Mouse (Mus musculus) forebrain, embryonic 10.5 days (tissue): ENCODE results near the gene Sox6. TPM values are rescaled to one million over a fixed set of nuclear protein-coding genes. Genes with fewer than 3 reads are reported as not detected.

ENCODE experiments used
- DNase-seq: peaks from one replicate; pipeline ENCODE4 v3.0.0-alpha.2; 2017; ENCODE audit warnings: low spot score; ENCODE audit errors: extremely low spot score
- H3K27ac ChIP-seq: fragments of 300-500 bp; sonication (generic); 2 replicates; pipeline ENCODE4 v1.5.1; 2016; ENCODE audit warnings: mild to moderate bottlenecking
- H3K27me3 ChIP-seq: fragments of 300-500 bp; sonication (generic); 2 replicates; pipeline ENCODE4 v1.6.1; 2016; ENCODE audit warnings: mild to moderate bottlenecking; ENCODE audit not compliant: poor library complexity, severe bottlenecking
- H3K36me3 ChIP-seq: fragments of 300-500 bp; sonication (generic); replicated peaks from 2 replicates; pipeline ENCODE4 v1.6.1; 2016; ENCODE audit warnings: mild to moderate bottlenecking, moderate library complexity
- H3K4me1 ChIP-seq: fragments of 300-500 bp; sonication (generic); 2 replicates; pipeline ENCODE4 v1.6.1; 2016
- H3K4me3 ChIP-seq: fragments of 300-500 bp; sonication (generic); 2 replicates; pipeline ENCODE4 v1.5.1; 2016; ENCODE audit warnings: mild to moderate bottlenecking, moderate library complexity
- H3K9me3 ChIP-seq: fragments of 300-500 bp; sonication (generic); 2 replicates; pipeline ENCODE4 v1.6.1; 2016; ENCODE audit warnings: mild to moderate bottlenecking, moderate library complexity
- WGBS: fragments of 180-500 bp; shearing (Covaris S2); methylation state at CpG from one replicate; pipeline ENCODE4 v1.1.7; 2016; 5-methylcytosine and 5-hydroxymethylcytosine counted together
- polyA plus RNA-seq: library from polyadenylated mRNA; unstranded; fragments of >200 nt; fragmentation: Nextera tagmentation; extraction: Ambion mirVana; gene quantifications from 2 replicates; pipeline ENCODE4 v1.2.1, GENCODE M21; 2016

Sox6 gene
- polyA plus RNA-seq, 1 experiment from 2014 or later = 77.3 TPM

DNA sequence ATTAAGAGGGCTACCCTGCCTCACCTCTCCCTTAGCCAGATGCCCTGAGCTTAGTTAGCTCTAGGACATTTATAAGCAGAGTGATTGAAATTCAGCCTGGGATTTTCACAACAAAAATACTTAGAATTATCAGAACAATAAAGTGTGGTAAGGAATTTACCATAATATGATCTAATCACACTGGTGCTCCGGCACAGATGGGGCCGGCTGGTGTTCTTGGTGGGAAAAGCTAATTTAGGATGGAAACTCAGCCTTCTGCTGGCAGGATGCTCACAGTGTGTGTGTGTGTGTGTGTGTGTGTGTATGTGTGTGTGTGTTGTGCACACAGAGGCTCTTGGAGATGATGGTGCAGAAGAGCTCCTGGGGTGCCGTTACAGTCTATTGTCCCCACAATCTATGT lies 501.0 kb downstream of the Sox6 start:
- Histone ChIP-seq H3K9me3 (no peaks in the 10 kb centered on the region), H3K4me1 (peaks cover 27% of the 10 kb centered on the region), H3K27me3 (no peaks in the 10 kb centered on the region), H3K4me3 (no peak overlapping the region), H3K36me3 (peaks cover 24% of the 10 kb centered on the region), H3K27ac (no peak overlapping the region)
- DNase-seq = no peak
- 95% methylated on average over 3 of the region's 3 CpGs for WGBS

- H3K4me3 ChIP-seq = no peak overlapping the region
- H3K27ac ChIP-seq = no peak overlapping the region
- H3K9me3 ChIP-seq = no peaks in the 10 kb centered on the region
- DNase-seq = no peak
- WGBS = 83% methylated on average over 2 of the region's 3 CpGs
- H3K4me1 ChIP-seq = peaks cover 25% of the 10 kb centered on the region
- H3K36me3 ChIP-seq = peaks cover 14% of the 10 kb centered on the region
- H3K27me3 ChIP-seq = no peaks in the 10 kb centered on the region
These were observed 502.1 kb downstream of the Sox6 start for GRCm38 (mm10) chr7:115536521-115536920.

- 82% methylated on average over 1 of the region's 1 CpGs for WGBS
- H3K9me3 ChIP-seq = no peaks in the 10 kb centered on the region
- H3K36me3 ChIP-seq = peaks cover 6% of the 10 kb centered on the region; the same call in 1 of the 2 replicates
- H3K27me3 ChIP-seq = no peaks in the 10 kb centered on the region
- peaks cover 13% of the 10 kb centered on the region for H3K4me1 ChIP-seq
- no peak overlapping the region for H3K4me3 ChIP-seq
- DNase-seq = no peak
- H3K27ac ChIP-seq = no peak overlapping the region
These were observed 506.7 kb downstream of the Sox6 start for GRCm38 (mm10) chr7:115531875-115532274.

- Histone ChIP-seq H3K36me3 (peaks cover 6% of the 10 kb centered on the region; the same call in 1 of the 2 replicates), H3K27ac (no peak overlapping the region), H3K27me3 (no peaks in the 10 kb centered on the region), H3K9me3 (no peaks in the 10 kb centered on the region), H3K4me1 (peaks cover 15% of the 10 kb centered on the region), H3K4me3 (no peak overlapping the region)
- DNase-seq = no peak
- whole genome bisulfite sequencing = 67% methylated on average over 2 of the region's 2 CpGs
These were observed 507.4 kb downstream of the Sox6 start for GRCm38 (mm10) chr7:115531217-115531616.

- H3K27me3 ChIP-seq = no peaks in the 10 kb centered on the region
- H3K9me3 ChIP-seq = no peaks in the 10 kb centered on the region
- no peak overlapping the region for H3K27ac ChIP-seq
- 89% methylated on average over 1 of the region's 1 CpGs for WGBS
- no peak for DNase-seq
- H3K4me1 ChIP-seq = peaks cover 10% of the 10 kb centered on the region
- peaks cover 3% of the 10 kb centered on the region for H3K36me3 ChIP-seq
- H3K4me3 ChIP-seq = no peak overlapping the region
These were observed 520.9 kb downstream of the Sox6 start for GRCm38 (mm10) chr7:115517701-115518100.

DNA sequence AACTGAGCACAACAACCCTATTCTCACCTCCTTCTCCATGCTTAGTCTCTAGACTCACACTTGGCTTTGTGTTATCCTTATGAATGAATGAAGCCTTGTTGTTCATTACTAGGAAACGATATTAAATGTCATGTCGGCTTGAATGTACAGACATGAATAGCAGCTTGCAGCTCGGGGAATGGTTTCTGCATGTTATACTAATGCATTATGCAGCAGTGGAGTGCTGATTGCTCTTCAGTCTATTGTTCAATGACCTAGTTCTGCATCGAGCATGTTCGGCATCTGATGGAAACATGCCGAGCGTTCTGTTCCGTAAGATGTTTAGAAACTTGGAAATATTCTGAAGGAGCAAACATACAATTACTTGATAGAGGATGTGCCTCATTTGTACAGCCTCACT lies 524.9 kb downstream of the Sox6 start:
- Histone ChIP-seq H3K4me1 (peaks cover 37% of the 10 kb centered on the region), H3K36me3 (peaks cover 13% of the 10 kb centered on the region), H3K27me3 (no peaks in the 10 kb centered on the region), H3K27ac (no peak overlapping the region), H3K4me3 (no peak overlapping the region), H3K9me3 (no peaks in the 10 kb centered on the region)
- no peak for DNase-seq
- WGBS = 92% methylated on average over 8 of the region's 8 CpGs

- no peak for DNase-seq
- Histone ChIP-seq H3K4me3 (no peak overlapping the region), H3K9me3 (no peaks in the 10 kb centered on the region), H3K27ac (no peak overlapping the region), H3K36me3 (peaks cover 13% of the 10 kb centered on the region), H3K27me3 (0 out of 2 replicates have a peak, but pooled peaks cover 7% of the 10 kb centered on the region), H3K4me1 (peaks cover 49% of the 10 kb centered on the region)
- WGBS = 75% methylated on average over 10 of the region's 10 CpGs
These were observed 526.8 kb downstream of the Sox6 start for GRCm38 (mm10) chr7:115511777-115512176.

DNA sequence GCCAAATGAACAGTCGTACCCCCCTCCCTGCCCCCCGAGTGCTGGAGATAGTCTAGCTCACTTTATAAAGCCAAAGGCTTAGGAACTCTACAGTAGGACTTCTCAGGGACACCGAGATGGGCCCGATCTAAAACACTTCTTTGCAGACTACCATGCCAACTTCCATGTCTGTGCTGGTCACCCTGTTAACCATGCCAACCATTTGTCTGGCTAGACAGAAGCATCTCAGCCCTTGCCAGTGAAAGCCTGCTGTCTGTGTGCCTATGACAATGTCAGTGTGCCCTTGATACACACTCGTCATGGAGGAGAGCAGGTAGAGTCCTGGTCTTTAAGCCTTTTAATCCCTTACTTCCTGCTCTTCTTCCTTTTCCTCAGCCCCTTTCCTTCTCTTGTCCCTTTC lies 527.5 kb downstream of the Sox6 start:
- peaks cover 52% of the 10 kb centered on the region for H3K4me1 ChIP-seq
- DNase-seq = no peak
- no peak overlapping the region for H3K4me3 ChIP-seq
- H3K27me3 ChIP-seq = 0 out of 2 replicates have a peak, but pooled peaks cover 10% of the 10 kb centered on the region
- no peak overlapping the region for H3K27ac ChIP-seq
- peaks cover 13% of the 10 kb centered on the region for H3K36me3 ChIP-seq
- H3K9me3 ChIP-seq = no peaks in the 10 kb centered on the region
- 89% methylated on average over 5 of the region's 5 CpGs for WGBS

DNA sequence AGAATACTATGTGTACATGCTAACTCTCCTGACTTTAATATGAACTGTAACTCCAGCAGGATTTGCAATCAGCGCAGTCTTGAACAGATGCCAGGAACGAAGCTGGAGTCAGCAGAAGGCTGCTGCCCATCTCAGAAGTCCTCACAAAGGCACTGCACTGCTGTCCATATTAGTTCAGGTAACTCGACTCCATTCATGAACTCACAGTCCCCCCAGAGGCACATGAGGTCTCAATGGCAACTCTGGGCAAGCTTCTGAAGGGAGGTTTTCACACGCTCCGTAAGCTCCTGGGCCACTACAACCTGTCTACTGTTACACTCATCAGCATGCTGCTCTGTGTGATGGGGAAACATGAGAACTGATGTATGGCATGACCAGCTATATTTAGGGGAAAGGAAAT lies 528.6 kb downstream of the Sox6 start:
- 0 out of 2 replicates have a peak overlapping the region, but pooled peaks have one; percentile 30 for H3K27ac ChIP-seq
- 59% methylated on average over 5 of the region's 5 CpGs for WGBS
- H3K36me3 ChIP-seq = peaks cover 15% of the 10 kb centered on the region
- peaks cover 52% of the 10 kb centered on the region for H3K4me1 ChIP-seq
- H3K27me3 ChIP-seq = peaks cover 19% of the 10 kb centered on the region; the same call in 1 of the 2 replicates
- no peak for DNase-seq
- H3K9me3 ChIP-seq = no peaks in the 10 kb centered on the region
- H3K4me3 ChIP-seq = no peak overlapping the region

GRCm38 (mm10) chr7:115506385-115506784 lies 532.2 kb downstream of the Sox6 start:
- DNase-seq = no peak
- Histone ChIP-seq H3K4me1 (peaks cover 52% of the 10 kb centered on the region), H3K27ac (no peak overlapping the region), H3K27me3 (peaks cover 40% of the 10 kb centered on the region), H3K4me3 (no peak overlapping the region), H3K36me3 (peaks cover 4% of the 10 kb centered on the region; the same call in 1 of the 2 replicates), H3K9me3 (no peaks in the 10 kb centered on the region)
- WGBS = 90% methylated on average over 6 of the region's 6 CpGs

DNA sequence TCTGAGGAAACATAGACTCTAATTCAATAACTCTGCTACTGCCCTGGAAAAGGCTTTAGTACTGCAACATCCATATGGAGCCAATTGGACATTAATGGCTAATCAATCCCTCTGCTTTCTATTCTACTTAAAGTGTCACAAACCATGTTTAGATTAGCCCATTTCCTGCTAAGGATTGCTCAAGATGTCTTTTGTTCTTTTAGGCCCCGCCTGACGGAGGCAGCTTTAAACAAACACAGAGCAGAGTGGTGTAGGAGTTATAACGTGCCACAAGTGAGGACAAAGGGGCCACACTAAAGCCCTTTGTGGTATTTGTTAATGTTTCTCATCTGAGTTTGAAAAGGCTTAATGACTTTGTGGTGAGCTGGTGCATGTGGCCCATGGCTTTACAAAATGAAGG lies 537.1 kb downstream of the Sox6 start:
- no peak for DNase-seq
- WGBS = 5% methylated on average over 3 of the region's 3 CpGs
- H3K27me3 ChIP-seq = peaks cover 48% of the 10 kb centered on the region
- peak overlapping the region; percentile 2; the same call in 1 of the 2 replicates for H3K27ac ChIP-seq
- H3K4me3 ChIP-seq = no peak overlapping the region
- H3K4me1 ChIP-seq = peaks cover 46% of the 10 kb centered on the region
- H3K9me3 ChIP-seq = no peaks in the 10 kb centered on the region
- H3K36me3 ChIP-seq = 0 out of 2 replicates have a peak, but pooled peaks cover 4% of the 10 kb centered on the region

- H3K27me3 ChIP-seq = peaks cover 43% of the 10 kb centered on the region
- H3K27ac ChIP-seq = no peak overlapping the region
- no peaks in the 10 kb centered on the region for H3K9me3 ChIP-seq
- DNase-seq = no peak
- H3K4me1 ChIP-seq = peaks cover 43% of the 10 kb centered on the region
- H3K36me3 ChIP-seq = 0 out of 2 replicates have a peak, but pooled peaks cover 4% of the 10 kb centered on the region
- H3K4me3 ChIP-seq = no peak overlapping the region
These were observed 537.8 kb downstream of the Sox6 start for GRCm38 (mm10) chr7:115500825-115501224.

DNA sequence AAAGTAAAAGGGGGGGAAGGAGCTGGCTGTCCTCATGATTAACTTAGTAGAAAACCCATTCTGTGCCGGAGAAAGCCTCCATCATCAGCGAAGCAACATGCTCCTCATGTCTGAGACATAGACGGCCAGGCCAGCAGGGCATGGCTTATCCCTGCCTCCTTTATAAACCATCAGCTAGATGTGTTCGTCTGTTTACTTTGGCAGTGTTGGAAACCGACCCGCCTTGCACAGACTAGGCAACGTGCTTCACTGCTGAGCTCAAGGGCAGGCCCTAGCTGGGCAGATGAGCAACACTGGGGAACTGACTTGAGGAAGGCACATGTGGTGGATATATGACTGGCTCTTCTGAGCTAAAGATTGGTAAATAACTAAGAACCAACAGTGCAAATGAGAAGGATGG lies 538.4 kb downstream of the Sox6 start:
- no peak for DNase-seq
- H3K4me3 ChIP-seq = no peak overlapping the region
- WGBS = 71% methylated on average over 7 of the region's 7 CpGs
- peaks cover 43% of the 10 kb centered on the region for H3K4me1 ChIP-seq
- H3K36me3 ChIP-seq = 0 out of 2 replicates have a peak, but pooled peaks cover 3% of the 10 kb centered on the region
- no peaks in the 10 kb centered on the region for H3K9me3 ChIP-seq
- H3K27me3 ChIP-seq = peaks cover 37% of the 10 kb centered on the region
- H3K27ac ChIP-seq = no peak overlapping the region

- Histone ChIP-seq H3K27me3 (no peaks in the 10 kb centered on the region; the same call in 1 of the 2 replicates), H3K4me3 (no peak overlapping the region), H3K4me1 (no peaks in the 10 kb centered on the region), H3K9me3 (no peaks in the 10 kb centered on the region), H3K27ac (no peak overlapping the region), H3K36me3 (peaks cover 14% of the 10 kb centered on the region; the same call in 1 of the 2 replicates)
- no peak for DNase-seq
- 93% methylated on average over 5 of the region's 5 CpGs for WGBS
These were observed 546.9 kb downstream of the Sox6 start for GRCm38 (mm10) chr7:115491721-115492120.
